Mouse (Mus musculus) heart, adult 2 months (tissue): Measurements from ENCODE around the gene Cdh18.

Experiments used
- CTCF ChIP-seq: fragments of 200-600 bp; IDR thresholded peaks from 2 replicates; pipeline ENCODE4 v1.8.1; 2022; ENCODE audit warnings: antibody characterized with exemption, mild to moderate bottlenecking, moderate library complexity
- POLR2A ChIP-seq: fragments of 200-500 bp; IDR thresholded peaks from 2 replicates; pipeline ENCODE4 v1.6.1; 2011; ENCODE audit warnings: mild to moderate bottlenecking, low read depth, low read length, control low read depth; ENCODE audit not compliant: insufficient read depth

DNA sequence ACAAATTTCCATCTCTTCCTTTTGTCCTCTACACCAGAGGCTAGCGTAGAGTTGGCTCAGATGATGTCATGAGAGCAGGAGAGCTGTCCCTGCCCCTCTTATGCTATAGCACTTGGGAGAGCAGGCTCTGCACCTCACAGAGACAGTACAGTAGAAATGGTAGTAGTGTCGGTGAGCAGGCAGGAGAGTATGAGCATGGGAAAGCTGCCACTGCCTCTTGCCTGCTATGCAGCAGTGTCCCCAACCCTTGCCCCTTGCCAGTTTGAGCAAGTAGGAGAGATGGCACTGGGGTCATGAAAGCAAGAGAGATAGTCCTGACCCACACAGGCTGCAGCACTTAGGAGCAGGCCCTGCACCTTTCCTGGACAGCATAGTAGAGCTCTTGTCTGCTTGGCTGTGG, 607.1 kb downstream of the Cdh18 start:
- TF ChIP-seq CTCF = no peak
- no peak for TF ChIP-seq POLR2A
